Mouse (Mus musculus) hindbrain, embryonic 12.5 days (tissue): Measurements from ENCODE around the gene Trcg1. TPM values are rescaled to one million over a fixed set of nuclear protein-coding genes. Genes with fewer than 3 reads are reported as not detected.

ENCODE experiments used
- ATAC-seq: fragments of 200-750 bp; cut with Nextera tagmentation; 2 replicates; pipeline ENCODE4 v1.8.0; 2017; ENCODE audit warnings: moderate TSS enrichment; ENCODE audit not compliant: low FRiP score
- H3K27ac ChIP-seq: fragments of 300-500 bp; sonication (generic); 2 replicates; pipeline ENCODE4 v1.5.1; 2016; ENCODE audit warnings: mild to moderate bottlenecking
- H3K27me3 ChIP-seq: fragments of 300-500 bp; sonication (generic); 2 replicates; pipeline ENCODE4 v1.6.1; 2016; ENCODE audit warnings: mild to moderate bottlenecking
- H3K36me3 ChIP-seq: fragments of 300-500 bp; sonication (generic); 2 replicates; pipeline ENCODE4 v1.6.1; 2016; ENCODE audit warnings: mild to moderate bottlenecking
- H3K4me1 ChIP-seq: fragments of 300-500 bp; sonication (generic); 2 replicates; pipeline ENCODE4 v1.6.1; 2016
- H3K4me2 ChIP-seq: fragments of 300-500 bp; sonication (generic); replicated peaks from 2 replicates; pipeline ENCODE4 v1.6.1; 2016; ENCODE audit warnings: mild to moderate bottlenecking
- H3K4me3 ChIP-seq: fragments of 300-500 bp; sonication (generic); 2 replicates; pipeline ENCODE4 v1.5.1; 2016; ENCODE audit warnings: mild to moderate bottlenecking
- H3K9ac ChIP-seq: fragments of 300-500 bp; sonication (generic); 2 replicates; pipeline ENCODE4 v1.6.1; 2016; ENCODE audit warnings: mild to moderate bottlenecking, moderate library complexity
- H3K9me3 ChIP-seq: fragments of 300-500 bp; sonication (generic); replicated peaks from 2 replicates; pipeline ENCODE4 v1.6.1; 2016; ENCODE audit warnings: mild to moderate bottlenecking
- WGBS: fragments of 180-500 bp; shearing (Covaris S2); methylation state at CpG from one replicate; pipeline ENCODE4 v1.1.7; 2016; 5-methylcytosine and 5-hydroxymethylcytosine counted together
- polyA plus RNA-seq: library from polyadenylated mRNA; unstranded; fragments of >200 nt; fragmentation: Nextera tagmentation; extraction: Ambion mirVana; gene quantifications from 2 replicates; pipeline ENCODE4 v1.2.1, GENCODE M21; 2016

The Trcg1 gene
- polyA plus RNA-seq, 1 experiment from 2014 or later = not detected

DNA sequence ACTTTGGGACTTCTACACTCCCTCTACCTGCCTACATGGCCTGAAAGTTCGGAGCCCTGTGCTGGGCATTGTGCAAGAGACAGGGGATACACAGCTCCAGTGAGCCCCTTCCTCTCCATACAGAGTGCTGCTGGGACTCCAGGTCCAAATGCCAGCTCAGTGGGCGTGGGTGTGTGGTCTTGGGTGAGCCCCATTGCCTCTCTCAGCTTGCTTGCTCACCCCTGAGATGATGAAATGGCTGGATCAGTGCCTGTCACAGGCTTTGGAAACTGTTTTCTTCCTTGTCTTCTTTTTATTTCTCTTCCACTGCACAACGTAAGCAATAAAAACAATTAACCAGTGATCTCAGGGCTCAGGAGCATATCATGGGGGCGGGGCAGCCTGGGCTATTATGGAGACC lies 47.0 kb downstream of the Trcg1 start:
- Histone ChIP-seq H3K4me2 (no peak overlapping the region), H3K9ac (no peak overlapping the region), H3K4me3 (no peak overlapping the region), H3K36me3 (no peaks in the 10 kb centered on the region), H3K27ac (no peak overlapping the region), H3K4me1 (peaks cover 10% of the 10 kb centered on the region; the same call in 1 of the 2 replicates), H3K27me3 (0 out of 2 replicates have a peak, but pooled peaks cover 6% of the 10 kb centered on the region), H3K9me3 (no peaks in the 10 kb centered on the region)
- WGBS = 77% methylated on average over 4 of the region's 4 CpGs
- no peak for ATAC-seq

DNA sequence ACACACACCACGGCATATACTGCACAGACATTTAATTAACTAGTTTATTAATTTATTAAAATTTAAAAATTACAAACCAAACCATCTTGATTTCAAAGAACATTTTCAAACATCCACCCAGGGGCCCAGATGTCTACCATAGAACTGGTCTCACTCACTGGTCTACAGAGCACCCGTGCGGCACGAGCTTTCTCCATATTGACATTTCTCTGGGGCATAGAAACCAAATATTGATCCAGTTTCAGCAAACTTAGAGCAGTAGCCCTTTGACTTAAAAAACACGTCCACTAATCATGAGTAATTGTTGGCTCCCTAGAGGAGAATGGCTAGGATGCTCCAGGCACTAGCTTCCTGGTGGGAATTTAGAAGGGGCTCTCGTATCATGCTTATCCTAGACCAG lies 50.8 kb downstream of the Trcg1 start:
- Histone ChIP-seq H3K4me3 (no peak overlapping the region), H3K9me3 (no peaks in the 10 kb centered on the region), H3K4me1 (no peaks in the 10 kb centered on the region), H3K27me3 (no peaks in the 10 kb centered on the region), H3K4me2 (no peak overlapping the region), H3K27ac (no peak overlapping the region), H3K36me3 (no peaks in the 10 kb centered on the region), H3K9ac (no peak overlapping the region)
- no peak for ATAC-seq
- 84% methylated on average over 6 of the region's 6 CpGs for WGBS

DNA sequence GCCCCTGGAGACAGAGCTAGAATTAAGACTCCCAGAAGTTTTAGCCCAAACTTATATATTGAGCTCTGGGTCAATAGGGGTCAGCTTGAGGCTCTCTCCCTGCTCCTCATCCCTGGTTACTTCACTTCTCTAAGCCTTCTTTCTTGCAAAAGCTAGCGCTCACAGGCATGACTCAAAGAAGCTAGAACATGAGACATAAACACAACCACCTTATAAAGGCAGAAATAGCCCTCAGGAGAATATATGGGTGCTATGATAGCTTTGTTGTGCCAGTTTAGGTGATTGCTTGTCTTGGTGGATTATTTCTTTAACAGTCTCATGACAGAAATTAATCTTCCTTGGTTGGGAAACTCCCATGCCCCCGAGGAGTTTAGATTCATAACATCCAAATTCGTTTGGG lies 58.5 kb downstream of the Trcg1 start:
- WGBS = 81% methylated on average over 3 of the region's 3 CpGs

DNA sequence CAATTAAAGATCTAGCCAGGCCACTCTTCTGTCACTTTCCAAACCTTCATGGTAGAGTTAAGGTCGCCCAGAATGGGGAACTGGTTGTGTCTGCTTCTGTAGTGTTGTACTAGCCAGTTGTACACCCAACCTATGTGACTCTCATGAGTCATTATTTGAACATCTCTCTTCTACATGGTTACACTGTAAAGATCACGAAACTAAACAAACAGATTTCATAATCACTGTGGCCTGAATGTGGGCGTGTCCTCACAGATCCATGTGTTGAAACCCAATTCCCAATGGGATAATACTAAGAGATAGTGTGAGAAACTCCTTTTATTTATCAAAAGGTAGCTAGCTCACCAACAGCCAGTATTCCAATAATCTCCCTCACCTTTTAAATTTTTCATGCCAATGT lies 59.3 kb downstream of the Trcg1 start:
- H3K36me3 ChIP-seq = no peaks in the 10 kb centered on the region
- WGBS = 79% methylated on average over 3 of the region's 3 CpGs
- no peaks in the 10 kb centered on the region for H3K27me3 ChIP-seq
- no peaks in the 10 kb centered on the region for H3K4me1 ChIP-seq
- ATAC-seq = no peak
- H3K27ac ChIP-seq = no peak overlapping the region
- H3K9me3 ChIP-seq = no peaks in the 10 kb centered on the region
- no peak overlapping the region for H3K4me2 ChIP-seq
- no peak overlapping the region for H3K9ac ChIP-seq
- no peak overlapping the region for H3K4me3 ChIP-seq

More for the DNA sequence above, 58.5 kb downstream of the Trcg1 start:
- no peaks in the 10 kb centered on the region for H3K4me1 ChIP-seq
- H3K4me2 ChIP-seq = no peak overlapping the region
- no peak overlapping the region for H3K9ac ChIP-seq
- no peaks in the 10 kb centered on the region for H3K36me3 ChIP-seq
- no peak overlapping the region for H3K27ac ChIP-seq
- no peak for ATAC-seq
- H3K27me3 ChIP-seq = no peaks in the 10 kb centered on the region
- H3K4me3 ChIP-seq = no peak overlapping the region
- H3K9me3 ChIP-seq = no peaks in the 10 kb centered on the region

DNA sequence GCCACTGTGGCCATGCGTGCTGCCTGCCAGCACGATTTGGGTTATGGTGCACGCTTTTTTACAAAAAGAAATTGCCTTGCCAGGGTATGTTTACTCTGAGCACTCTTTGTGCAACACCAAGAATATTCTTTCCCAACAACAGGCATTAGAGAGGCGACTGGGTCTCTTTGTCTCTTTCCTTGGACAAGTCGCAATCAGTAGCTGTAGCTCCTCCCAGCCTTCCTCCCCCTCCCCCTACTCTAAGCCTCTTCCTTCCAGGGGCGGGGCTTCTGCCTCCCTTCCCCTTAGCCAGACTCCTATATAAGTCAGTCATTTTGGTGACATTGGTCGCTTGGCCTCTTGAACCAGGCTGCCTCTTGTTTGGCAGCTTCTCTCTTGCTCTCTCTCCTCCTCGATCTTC lies 59.9 kb downstream of the Trcg1 start:
- no peaks in the 10 kb centered on the region for H3K4me1 ChIP-seq
- ATAC-seq = no peak
- no peak overlapping the region for H3K9ac ChIP-seq
- H3K27me3 ChIP-seq = no peaks in the 10 kb centered on the region
- no peak overlapping the region for H3K4me3 ChIP-seq
- H3K9me3 ChIP-seq = no peaks in the 10 kb centered on the region
- no peaks in the 10 kb centered on the region for H3K36me3 ChIP-seq
- H3K4me2 ChIP-seq = no peak overlapping the region
- H3K27ac ChIP-seq = no peak overlapping the region
- WGBS = 67% methylated on average over 8 of the region's 8 CpGs

DNA sequence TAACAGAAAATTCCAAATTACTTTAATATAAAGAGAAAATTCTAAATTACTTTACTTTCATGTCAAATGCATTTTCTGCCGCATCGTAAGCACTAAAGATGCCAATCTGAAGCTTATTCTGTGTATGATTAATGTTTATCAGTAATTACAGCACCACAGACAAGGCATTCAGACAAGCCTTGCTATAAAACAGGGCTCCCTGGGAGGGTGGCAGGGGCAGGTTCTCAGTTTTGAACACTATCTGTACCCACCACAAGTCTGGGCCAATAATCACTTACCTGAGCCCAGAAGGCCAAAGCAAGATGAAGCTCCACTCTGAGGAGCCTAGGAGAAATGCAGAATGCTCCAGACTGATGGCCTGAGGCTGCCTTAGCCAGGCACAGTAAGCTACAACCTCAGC lies 61.6 kb downstream of the Trcg1 start:
- no peak overlapping the region for H3K27ac ChIP-seq

More for the DNA sequence above, 61.6 kb downstream of the Trcg1 start:
- Histone ChIP-seq H3K4me2 (no peak overlapping the region), H3K9me3 (no peaks in the 10 kb centered on the region), H3K36me3 (no peaks in the 10 kb centered on the region), H3K4me1 (no peaks in the 10 kb centered on the region), H3K27me3 (no peaks in the 10 kb centered on the region), H3K9ac (no peak overlapping the region), H3K4me3 (no peak overlapping the region)
- 88% methylated on average over 2 of the region's 2 CpGs for WGBS
- ATAC-seq = no peak

Other genes with a start within 250 kb of the Trcg1 start
- gene Ptpn9, start 241.6 kb upstream of the Trcg1 start, polyA plus RNA-seq = 34.0 and 34.9 TPM in 2 replicates
- gene Sin3a, start 164.5 kb upstream of the Trcg1 start, polyA plus RNA-seq = 38.7 and 41.2 TPM in 2 replicates
- 62.3 TPM in 2 replicates for gene Man2c1, start 105.9 kb upstream of the Trcg1 start, polyA plus RNA-seq
- 8.4 and 9.8 TPM in 2 replicates for gene Neil1, start 88.3 kb upstream of the Trcg1 start, polyA plus RNA-seq
- gene Commd4, start 78.2 kb upstream of the Trcg1 start, polyA plus RNA-seq = 108 and 122 TPM in 2 replicates
- gene 1700017B05Rik, start 26.1 kb downstream of the Trcg1 start, polyA plus RNA-seq = 8.1 TPM in 2 replicates
- 20.0 and 24.6 TPM in 2 replicates for gene Ppcdc, start 203.6 kb downstream of the Trcg1 start, polyA plus RNA-seq
- gene Scamp5, start 231.5 kb downstream of the Trcg1 start, polyA plus RNA-seq = 47.5 and 49.9 TPM in 2 replicates